Mouse (Mus musculus) kidney, adult 2 months (tissue): ENCODE data around the gene Foxred2. TPM values are rescaled to one million over a fixed set of nuclear protein-coding genes. Genes with fewer than 3 reads are reported as not detected.

Experiments
- DNase-seq: peaks from one replicate; pipeline ENCODE4 v3.0.0; 2021
- H3K27ac ChIP-seq: fragments of 200-500 bp; 2 replicates; pipeline ENCODE4 v1.5.1; 2012; ENCODE audit warnings: low read depth, low read length, control low read depth, inconsistent platforms; ENCODE audit not compliant: insufficient read depth
- H3K27me3 ChIP-seq: fragments of 200-500 bp; replicated peaks from 2 replicates; pipeline ENCODE4 v1.6.1; 2012; ENCODE audit warnings: mild to moderate bottlenecking, moderate library complexity, low read length, inconsistent platforms; ENCODE audit not compliant: control insufficient read depth, insufficient read depth
- H3K36me3 ChIP-seq: fragments of 200-500 bp; 2 replicates; pipeline ENCODE4 v1.6.1; 2012; ENCODE audit warnings: mild to moderate bottlenecking, moderate library complexity, low read length, inconsistent platforms; ENCODE audit not compliant: control insufficient read depth, insufficient read depth
- H3K4me1 ChIP-seq: fragments of 200-500 bp; 2 replicates; pipeline ENCODE4 v1.6.1; 2011; ENCODE audit warnings: low read length; ENCODE audit not compliant: control insufficient read depth, insufficient read depth
- H3K4me3 ChIP-seq: fragments of 200-500 bp; 2 replicates; pipeline ENCODE4 v1.5.1; 2011; ENCODE audit warnings: mild to moderate bottlenecking, low read depth, low read length, control low read depth; ENCODE audit not compliant: insufficient read depth
- CTCF ChIP-seq: fragments of 200-500 bp; conservative IDR thresholded peaks from 2 replicates; pipeline ENCODE4 v1.5.1; 2011; ENCODE audit warnings: low read depth, mild to moderate bottlenecking, control low read depth, low read length, moderate library complexity, mixed read lengths; ENCODE audit not compliant: insufficient read depth, insufficient read length
- POLR2A ChIP-seq: fragments of 200-500 bp; IDR thresholded peaks from one replicate; pipeline ENCODE4 v1.6.1; 2011; ENCODE audit warnings: low read depth, low read length, control low read depth
- WGBS: fragments of 180-500 bp; shearing (Covaris S2); methylation state at CpG from one replicate; pipeline ENCODE4 v1.1.7; 2018; 5-methylcytosine and 5-hydroxymethylcytosine counted together
- polyA plus RNA-seq: library from polyadenylated mRNA; depleted of rRNA; stranded (reverse); fragments of >200 nt; gene quantifications from 2 replicates; pipeline ENCODE4 v1.2.3, GENCODE M21; 2012

The Foxred2 gene
- polyA plus RNA-seq, 1 experiment: 3.8 TPM

DNA sequence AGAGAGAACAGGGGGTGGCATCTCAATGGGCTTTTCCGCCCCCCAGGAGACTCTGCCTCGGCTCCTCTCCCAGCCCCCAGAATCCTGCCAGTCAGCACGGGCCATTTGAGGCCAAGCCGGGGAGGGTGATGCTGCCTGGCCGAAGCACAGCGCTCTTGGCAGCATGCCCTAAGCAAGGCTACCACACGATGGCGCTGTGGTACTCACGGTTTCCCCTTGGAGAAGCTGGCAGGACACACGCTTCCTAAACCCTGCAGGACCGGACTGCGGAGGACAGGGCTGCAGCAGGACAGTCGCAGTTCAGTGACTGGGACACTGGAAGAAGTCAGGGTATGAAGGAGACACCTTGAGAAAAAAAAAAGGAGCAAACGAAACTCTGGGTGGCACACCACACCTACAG is 22.8 kb downstream of the Foxred2 start:
- peak; percentile 99 for DNase-seq
- H3K27ac ChIP-seq: peak overlapping the region; percentile 19; the same call in 1 of the 2 replicates
- TF ChIP-seq POLR2A: no peak
- TF ChIP-seq CTCF: peak; percentile 99
- H3K4me1 ChIP-seq: peaks cover 18% of the 10 kb centered on the region
- no peaks in the 10 kb centered on the region for H3K36me3 ChIP-seq
- H3K4me3 ChIP-seq: no peak overlapping the region
- under 1% methylated on average over 14 of the region's 14 CpGs for WGBS
- H3K27me3 ChIP-seq: no peaks in the 10 kb centered on the region

- DNase-seq: no peak
- Histone ChIP-seq H3K27me3 (no peaks in the 10 kb centered on the region), H3K27ac (no peak overlapping the region), H3K4me1 (peaks cover 18% of the 10 kb centered on the region), H3K36me3 (no peaks in the 10 kb centered on the region), H3K4me3 (no peak overlapping the region)
- no peak for TF ChIP-seq POLR2A
- no peak for TF ChIP-seq CTCF
- WGBS: 51% methylated on average over 3 of the region's 3 CpGs
These were observed 23.3 kb downstream of the Foxred2 start for GRCm38 (mm10) chr15:77933222-77933621.

DNA sequence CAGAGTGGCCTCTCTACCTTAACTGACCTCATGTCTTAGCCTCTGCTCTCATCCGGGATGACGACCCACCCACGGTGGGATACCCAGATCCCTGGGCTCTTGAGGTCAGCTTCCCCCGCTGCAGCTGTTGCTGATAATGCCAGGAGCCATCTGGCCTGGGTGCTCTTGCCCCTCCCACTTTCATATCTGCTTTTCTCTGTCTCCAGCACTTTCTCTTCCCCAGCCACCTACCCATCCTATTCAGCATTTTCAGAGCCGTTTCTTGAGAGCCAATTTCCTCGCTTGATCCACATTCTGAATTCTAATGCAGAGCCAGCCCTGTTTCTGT is 24.9 kb downstream of the Foxred2 start:
- Histone ChIP-seq H3K4me1 (peaks cover 23% of the 10 kb centered on the region), H3K27ac (no peak overlapping the region), H3K36me3 (no peaks in the 10 kb centered on the region; the same call in 1 of the 2 replicates), H3K4me3 (no peak overlapping the region), H3K27me3 (no peaks in the 10 kb centered on the region)
- TF ChIP-seq POLR2A (no peak), CTCF (no peak)
- DNase-seq: no peak
- 69% methylated on average over 6 of the region's 6 CpGs for WGBS

DNA sequence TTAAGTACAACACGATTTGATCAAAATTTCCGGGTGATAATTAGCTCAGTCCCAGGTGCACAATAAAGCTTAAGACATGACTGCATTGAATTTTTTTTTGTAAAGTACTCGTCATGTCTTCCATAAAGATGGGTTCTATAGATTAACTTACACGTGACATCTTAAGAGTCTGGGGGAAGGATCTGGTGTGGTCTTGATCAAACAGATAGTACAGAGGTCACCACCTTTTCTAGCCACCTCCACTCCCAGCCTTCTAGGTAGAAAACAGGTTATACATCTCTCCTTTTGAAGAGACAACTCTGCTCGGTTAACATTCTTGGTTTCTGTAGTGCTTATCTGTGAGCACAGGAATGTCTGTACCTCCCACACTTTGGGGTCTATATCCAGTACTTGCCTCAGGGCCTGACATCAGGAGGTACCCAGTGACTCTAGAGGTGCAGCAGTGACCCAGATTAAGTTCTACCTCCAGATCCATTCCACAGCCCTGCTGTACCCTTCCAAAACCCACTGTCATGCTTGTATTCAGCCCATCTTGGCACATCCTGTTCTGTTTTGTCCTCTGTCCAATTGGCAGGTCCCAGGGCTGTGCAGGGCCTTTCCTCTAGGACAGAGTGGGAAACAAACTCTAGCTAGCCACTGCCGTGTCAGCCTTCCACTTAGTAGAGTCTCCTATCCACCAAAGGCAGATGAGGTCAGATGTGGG is 25.4 kb downstream of the Foxred2 start:
- TF ChIP-seq POLR2A (no peak), CTCF (no peak)
- Histone ChIP-seq H3K27ac (no peak overlapping the region), H3K27me3 (no peaks in the 10 kb centered on the region), H3K4me1 (peaks cover 23% of the 10 kb centered on the region), H3K4me3 (no peak overlapping the region), H3K36me3 (no peaks in the 10 kb centered on the region; the same call in 1 of the 2 replicates)
- 73% methylated on average over 6 of the region's 6 CpGs for WGBS
- DNase-seq: no peak

- Histone ChIP-seq H3K27ac (no peak overlapping the region), H3K4me1 (peaks cover 21% of the 10 kb centered on the region), H3K36me3 (no peaks in the 10 kb centered on the region; the same call in 1 of the 2 replicates), H3K4me3 (0 out of 2 replicates have a peak overlapping the region, but pooled peaks have one; percentile 62), H3K27me3 (no peaks in the 10 kb centered on the region)
- DNase-seq: no peak
- TF ChIP-seq POLR2A: no peak
- no peak for TF ChIP-seq CTCF
- WGBS: 38% methylated on average over 8 of the region's 8 CpGs
These were observed 26.7 kb downstream of the Foxred2 start for GRCm38 (mm10) chr15:77929804-77930203.

GRCm38 (mm10) chr15:77928673-77929331 is 27.7 kb downstream of the Foxred2 start, which contains the start of gene Txn2:
Txn2 (minus strand) TSS chr15:77929006.
- peaks cover 13% of the 10 kb centered on the region for H3K4me1 ChIP-seq
- peak within 1 kb of the TSS; percentile 79 for H3K4me3 ChIP-seq
- WGBS: 0% methylated on average over 34 of the region's 34 CpGs
- no peaks in the 10 kb centered on the region; the same call in 1 of the 2 replicates for H3K36me3 ChIP-seq
- peak within 1 kb of the TSS; percentile 92 for H3K27ac ChIP-seq
- TF ChIP-seq POLR2A (peak; percentile 56), CTCF (no peak)
- H3K27me3 ChIP-seq: no peaks in the 10 kb centered on the region
- DNase-seq: peak; percentile 99

- 16% methylated on average over 4 of the region's 4 CpGs for WGBS
- Histone ChIP-seq H3K4me1 (peaks cover 11% of the 10 kb centered on the region), H3K27me3 (no peaks in the 10 kb centered on the region), H3K4me3 (peak overlapping the region; percentile 79), H3K27ac (peak overlapping the region; percentile 92; the same call in 1 of the 2 replicates), H3K36me3 (no peaks in the 10 kb centered on the region; the same call in 1 of the 2 replicates)
- no peak for TF ChIP-seq CTCF
- TF ChIP-seq POLR2A: no peak
- no peak for DNase-seq
These were observed 28.4 kb downstream of the Foxred2 start for GRCm38 (mm10) chr15:77928091-77928490.
